Mouse (Mus musculus) ES-Bruce4 (cell line): ENCODE measurements around the gene Tmem44.

Experiments
- CTCF ChIP-seq: IDR thresholded peaks from one replicate; pipeline ENCODE4 v1.8.1; 2011; ENCODE audit warnings: low read depth, low read length
- EP300 ChIP-seq: IDR thresholded peaks from 2 replicates; pipeline ENCODE4 v1.6.1; 2011; ENCODE audit warnings: low read depth, low read length; ENCODE audit not compliant: insufficient read depth
- POLR2A ChIP-seq: IDR thresholded peaks from one replicate; pipeline ENCODE4 v1.8.1; 2011; ENCODE audit warnings: low read length; ENCODE audit not compliant: insufficient read depth

- TF ChIP-seq CTCF (no peak), POLR2A (no peak), EP300 (no peak)
Observed at GRCm38 (mm10) chr16:30477006-30477405, 73.6 kb downstream of the Tmem44 start.
